Mouse (Mus musculus) intestine, embryonic 14.5 days (tissue): ENCODE measurements around the gene Esyt1. TPM values are rescaled to one million over a fixed set of nuclear protein-coding genes. Genes with fewer than 3 reads are reported as not detected.

Experiments
- ATAC-seq: fragments of 200-750 bp; cut with Nextera tagmentation; replicated peaks from 2 replicates; pipeline ENCODE4 v1.8.0; 2017; ENCODE audit warnings: low read depth, moderate number of reproducible peaks, moderate TSS enrichment, moderate library complexity; ENCODE audit not compliant: low FRiP score, low TSS enrichment
- DNase-seq: peaks from one replicate; pipeline ENCODE4 v3.0.0-alpha.2; 2018; ENCODE audit warnings: low spot score
- H3K27ac ChIP-seq: fragments of 300-500 bp; sonication (generic); 2 replicates; pipeline ENCODE4 v1.5.1; 2014; ENCODE audit warnings: low read depth, mild to moderate bottlenecking, control low read depth
- H3K27me3 ChIP-seq: fragments of 300-500 bp; sonication (generic); replicated peaks from 2 replicates; pipeline ENCODE4 v1.6.1; 2014; ENCODE audit warnings: low read length, control low read depth; ENCODE audit not compliant: control insufficient read depth, insufficient read depth
- H3K36me3 ChIP-seq: fragments of 300-500 bp; sonication (generic); 2 replicates; pipeline ENCODE4 v1.6.1; 2014; ENCODE audit warnings: low read length, control low read depth; ENCODE audit not compliant: control insufficient read depth, insufficient read depth
- H3K4me1 ChIP-seq: fragments of 300-500 bp; sonication (generic); replicated peaks from 2 replicates; pipeline ENCODE4 v1.6.1; 2014; ENCODE audit warnings: low read length, control low read depth, mixed read lengths; ENCODE audit not compliant: control insufficient read depth, insufficient read depth
- H3K4me2 ChIP-seq: fragments of 300-500 bp; sonication (generic); 2 replicates; pipeline ENCODE4 v1.6.1; 2014; ENCODE audit warnings: low read length
- H3K4me3 ChIP-seq: fragments of 300-500 bp; sonication (generic); 2 replicates; pipeline ENCODE4 v1.5.1; 2014; ENCODE audit warnings: low read depth, low read length, control low read depth, mixed read lengths
- H3K9ac ChIP-seq: fragments of 300-500 bp; sonication (generic); 2 replicates; pipeline ENCODE4 v1.6.1; 2014; ENCODE audit warnings: mild to moderate bottlenecking, low read length
- H3K9me3 ChIP-seq: fragments of 300-500 bp; sonication (generic); 2 replicates; pipeline ENCODE4 v1.6.1; 2016; ENCODE audit warnings: low read length, control low read depth; ENCODE audit not compliant: control insufficient read depth
- WGBS: fragments of 180-500 bp; shearing (Covaris S2); extraction: QIAGEN DNeasy Blood & Tissue Kit; methylation state at CpG from one replicate; pipeline ENCODE4 v1.1.7; 2014; 5-methylcytosine and 5-hydroxymethylcytosine counted together
- polyA plus RNA-seq: library from polyadenylated mRNA; unstranded; fragments of >200 nt; fragmentation: Nextera tagmentation; extraction: Ambion mirVana; gene quantifications from 2 replicates; pipeline ENCODE4 v1.2.1, GENCODE M21; 2014

Gene Esyt1
- polyA plus RNA-seq, 1 experiment from 2014 or later: 28.0 TPM

DNA sequence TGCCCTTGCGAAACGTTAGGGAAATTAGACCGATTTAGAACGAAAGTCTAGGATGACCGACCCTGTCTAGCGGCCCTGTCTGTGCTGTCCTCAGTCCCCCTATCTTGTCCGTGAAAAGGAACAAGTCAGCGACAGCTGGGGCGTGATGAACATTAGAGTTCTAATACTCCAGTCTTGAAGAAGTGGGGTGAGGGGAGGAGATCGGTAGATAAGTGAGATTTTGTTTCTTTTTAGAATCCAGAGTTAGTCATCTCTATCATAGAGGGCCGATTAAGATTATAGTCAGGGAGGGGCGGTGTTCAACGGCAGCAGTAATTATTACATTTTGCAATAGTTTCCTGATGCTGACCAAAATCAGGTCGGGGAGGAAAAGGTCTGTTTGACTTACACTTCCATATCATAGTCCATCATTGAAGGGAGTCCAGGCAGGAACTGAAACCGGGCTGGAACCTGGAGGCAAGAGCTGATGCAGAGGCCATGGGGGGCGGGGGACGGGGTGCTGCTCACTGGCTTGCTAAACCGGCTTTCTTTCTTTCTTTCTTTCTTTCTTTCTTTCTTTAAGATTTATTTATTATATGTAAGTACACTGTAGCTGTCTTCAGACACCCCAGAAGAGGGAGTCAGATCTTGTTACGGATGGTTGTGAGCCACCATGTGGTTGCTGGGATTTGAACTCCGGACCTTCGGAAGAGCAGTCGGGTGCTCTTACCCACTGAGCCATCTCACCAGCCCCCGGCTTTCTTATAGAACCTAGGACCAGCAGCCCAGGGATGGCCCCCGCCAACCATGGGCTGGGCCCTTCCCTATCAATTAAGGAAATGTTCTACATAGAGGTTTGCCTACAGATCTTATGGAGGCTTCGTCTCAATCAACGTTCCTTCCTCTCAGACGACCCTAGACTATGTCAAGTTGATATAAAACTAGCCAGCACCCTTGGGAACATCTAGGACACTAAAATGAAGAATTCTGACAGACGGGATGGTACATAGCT, 990 bp upstream of the Esyt1 start:
- ATAC-seq (0 out of 2 replicates have a peak, but pooled peaks have one; percentile 21), DNase-seq (peak; percentile 75)
- peak overlapping the region; percentile 71 for H3K27ac ChIP-seq
- H3K4me1 ChIP-seq: peaks cover 9% of the 10 kb centered on the region
- H3K9ac ChIP-seq: peak overlapping the region; percentile 38
- H3K27me3 ChIP-seq: no peaks in the 10 kb centered on the region
- peaks cover 7% of the 10 kb centered on the region for H3K36me3 ChIP-seq
- peak overlapping the region; percentile 82 for H3K4me2 ChIP-seq
- WGBS: 30% methylated on average over 28 of the region's 28 CpGs
- no peaks in the 10 kb centered on the region for H3K9me3 ChIP-seq
- peak overlapping the region; percentile 78 for H3K4me3 ChIP-seq

DNA sequence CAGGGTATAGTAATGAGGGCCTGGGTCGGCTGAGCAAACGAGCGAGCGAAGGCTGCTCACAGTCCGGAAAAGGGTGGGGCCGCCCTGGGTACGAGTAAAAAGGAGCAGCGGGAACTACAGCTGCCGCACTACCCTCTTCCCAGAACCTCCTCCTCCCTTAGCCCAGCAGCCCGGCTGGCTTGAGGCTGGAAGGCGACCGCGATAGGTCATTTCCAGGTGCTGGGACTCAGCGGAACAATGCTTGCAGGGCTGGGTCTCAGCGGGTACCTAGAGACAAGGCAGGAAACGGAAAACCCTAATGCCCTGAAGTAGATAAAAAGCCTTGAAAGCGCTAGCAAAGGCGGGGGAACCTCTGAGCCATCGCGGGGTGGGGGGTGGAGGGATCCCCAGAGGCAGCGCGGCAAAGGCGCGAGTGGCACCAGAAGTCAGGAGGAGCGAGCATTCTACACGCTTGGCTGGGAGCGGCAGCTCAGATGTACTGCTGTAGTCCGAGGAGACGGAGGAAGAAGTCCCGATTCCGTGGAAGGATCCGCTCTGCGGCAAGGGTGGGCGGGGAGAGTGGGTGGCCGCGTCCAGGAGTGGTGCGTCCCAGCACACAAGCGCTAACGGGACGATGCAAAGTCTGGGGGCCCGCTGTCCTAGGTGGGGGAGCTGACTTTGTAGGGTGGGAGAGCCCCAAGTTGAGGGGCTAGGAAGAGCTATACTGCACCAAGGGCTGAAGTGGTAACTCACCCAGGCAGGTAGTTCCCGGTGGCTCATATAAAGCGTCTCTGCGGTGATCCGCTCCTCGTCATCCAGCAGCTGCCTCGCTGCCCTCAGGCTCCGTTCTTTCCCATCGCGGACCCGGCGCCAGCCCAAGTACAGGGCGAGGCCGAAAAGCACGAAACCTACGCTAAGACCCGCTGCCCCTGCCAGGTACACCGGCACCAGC, 674 bp downstream of the Esyt1 start:
- peak; percentile 91 for DNase-seq
- peak overlapping the region; percentile 73; the same call in 1 of the 2 replicates for H3K27ac ChIP-seq
- no peaks in the 10 kb centered on the region for H3K9me3 ChIP-seq
- peak overlapping the region; percentile 82 for H3K4me2 ChIP-seq
- H3K27me3 ChIP-seq: no peaks in the 10 kb centered on the region
- under 1% methylated on average over 58 of the region's 58 CpGs for WGBS
- H3K4me1 ChIP-seq: peaks cover 9% of the 10 kb centered on the region
- peaks cover 21% of the 10 kb centered on the region for H3K36me3 ChIP-seq
- peak; percentile 37 for ATAC-seq
- H3K9ac ChIP-seq: peak overlapping the region; percentile 64
- H3K4me3 ChIP-seq: peak overlapping the region; percentile 78

DNA sequence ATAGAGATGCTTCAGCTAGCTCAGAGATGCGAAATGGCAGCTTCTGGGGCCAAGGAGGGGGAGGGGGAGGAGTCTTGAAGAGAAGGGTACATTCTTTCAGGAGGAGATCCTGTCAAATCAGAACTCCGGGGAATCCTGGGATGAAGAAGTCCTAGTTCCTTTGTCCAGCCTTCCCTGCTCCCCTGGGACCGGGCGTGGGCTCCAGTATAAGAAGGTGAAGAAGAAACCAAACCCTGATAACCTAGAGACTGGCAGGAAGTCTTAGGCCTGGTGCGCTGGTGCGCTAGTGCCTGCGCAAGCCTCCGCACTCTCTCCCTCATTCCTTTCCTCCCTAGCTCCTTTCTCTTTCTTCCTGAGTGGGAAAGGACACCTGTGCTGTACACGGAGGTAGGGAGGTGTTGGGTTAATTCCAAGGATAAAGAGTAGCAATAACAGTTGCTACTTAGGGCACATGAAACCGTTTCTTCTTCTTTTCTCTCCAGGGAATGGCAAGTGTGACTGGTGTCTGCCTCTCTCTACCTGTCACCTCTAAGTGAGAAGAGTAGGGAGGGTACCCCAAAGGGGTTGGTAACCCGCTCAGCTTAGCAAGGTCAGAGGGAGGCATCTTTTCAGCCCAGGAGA, 1.4 kb downstream of the Esyt1 start:
- peak overlapping the region; percentile 64 for H3K9ac ChIP-seq
- peaks cover 22% of the 10 kb centered on the region for H3K36me3 ChIP-seq
- peak overlapping the region; percentile 82 for H3K4me2 ChIP-seq
- DNase-seq: no peak
- H3K27me3 ChIP-seq: no peaks in the 10 kb centered on the region
- H3K4me1 ChIP-seq: peaks cover 9% of the 10 kb centered on the region
- no peak for ATAC-seq
- H3K4me3 ChIP-seq: peak overlapping the region; percentile 78
- H3K9me3 ChIP-seq: no peaks in the 10 kb centered on the region
- peak overlapping the region; percentile 73; the same call in 1 of the 2 replicates for H3K27ac ChIP-seq
- 16% methylated on average over 11 of the region's 11 CpGs for WGBS

DNA sequence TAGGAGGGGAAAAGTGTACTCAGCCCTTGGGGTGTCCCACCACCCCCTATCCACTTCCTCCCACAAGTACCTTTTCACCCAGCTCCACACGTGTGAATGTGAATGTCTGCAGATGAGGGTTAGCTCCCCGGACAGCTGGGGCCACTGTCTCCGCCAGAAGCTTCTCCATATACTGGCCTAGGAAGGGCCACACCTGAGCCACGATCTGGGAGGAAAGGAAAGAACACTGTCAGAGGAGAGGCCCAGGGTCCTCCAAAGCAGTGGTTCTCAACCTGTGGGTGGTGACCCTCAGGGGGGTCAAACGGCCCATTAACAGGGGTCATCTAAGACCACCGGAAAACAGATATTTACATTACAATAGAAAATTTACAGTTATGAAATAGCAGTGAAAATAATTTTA, 3.3 kb downstream of the Esyt1 start:
- Histone ChIP-seq H3K9me3 (no peaks in the 10 kb centered on the region), H3K27me3 (0 out of 2 replicates have a peak, but pooled peaks cover 3% of the 10 kb centered on the region), H3K27ac (no peak overlapping the region), H3K4me2 (no peak overlapping the region), H3K36me3 (peaks cover 28% of the 10 kb centered on the region), H3K4me1 (peaks cover 9% of the 10 kb centered on the region), H3K9ac (no peak overlapping the region), H3K4me3 (no peak overlapping the region)
- ATAC-seq (no peak), DNase-seq (no peak)
- WGBS: 83% methylated on average over 6 of the region's 6 CpGs

DNA sequence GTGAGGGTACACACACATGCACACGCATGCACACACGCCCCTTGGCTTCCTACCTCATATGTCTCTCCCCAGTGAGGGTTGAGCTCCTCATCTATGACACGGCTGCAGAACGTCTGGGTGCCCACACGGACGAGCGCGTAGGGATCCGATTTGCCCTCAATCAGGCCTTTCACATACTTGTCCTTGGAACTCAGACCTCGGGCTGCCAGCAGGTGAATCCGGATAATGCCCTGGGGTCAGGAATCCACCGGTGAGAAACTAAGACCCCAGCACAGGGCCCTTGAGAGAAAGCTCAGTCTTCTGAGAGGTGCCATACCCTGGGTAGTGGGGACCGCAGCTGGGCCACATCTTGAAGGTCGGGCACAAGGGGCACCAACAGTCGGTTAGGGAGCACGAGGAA, 5.1 kb downstream of the Esyt1 start:
- WGBS: 91% methylated on average over 16 of the region's 16 CpGs
- ATAC-seq (no peak), DNase-seq (no peak)
- H3K27me3 ChIP-seq: 0 out of 2 replicates have a peak, but pooled peaks cover 6% of the 10 kb centered on the region
- H3K27ac ChIP-seq: no peak overlapping the region
- H3K4me1 ChIP-seq: peaks cover 5% of the 10 kb centered on the region
- no peak overlapping the region for H3K4me3 ChIP-seq
- H3K9me3 ChIP-seq: no peaks in the 10 kb centered on the region
- H3K36me3 ChIP-seq: peaks cover 37% of the 10 kb centered on the region
- no peak overlapping the region for H3K4me2 ChIP-seq
- H3K9ac ChIP-seq: no peak overlapping the region

DNA sequence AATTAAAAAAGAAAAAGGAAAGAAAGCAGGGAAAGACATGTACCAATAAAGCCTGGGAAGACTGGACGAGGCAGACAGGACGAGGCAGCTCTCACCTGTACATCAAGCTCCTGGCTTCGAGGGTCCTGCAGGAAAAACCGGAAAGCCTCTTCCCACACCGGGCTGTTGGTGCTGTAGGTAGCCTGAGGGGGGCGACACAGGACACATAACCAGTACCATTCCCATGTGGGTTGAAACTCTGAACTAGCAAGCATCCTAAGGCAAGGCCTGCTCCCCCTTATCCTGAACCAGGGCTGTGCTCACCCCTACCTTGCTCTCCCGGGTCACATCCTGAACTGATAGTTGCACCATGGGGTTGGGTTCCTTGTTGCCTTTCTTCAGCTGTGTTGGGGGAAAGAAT, 6.8 kb downstream of the Esyt1 start:
- no peaks in the 10 kb centered on the region for H3K9me3 ChIP-seq
- H3K9ac ChIP-seq: no peak overlapping the region
- 0 out of 2 replicates have a peak, but pooled peaks cover 6% of the 10 kb centered on the region for H3K27me3 ChIP-seq
- H3K27ac ChIP-seq: no peak overlapping the region
- H3K4me1 ChIP-seq: no peaks in the 10 kb centered on the region
- no peak for ATAC-seq
- H3K4me3 ChIP-seq: no peak overlapping the region
- DNase-seq: no peak
- peaks cover 52% of the 10 kb centered on the region for H3K36me3 ChIP-seq
- WGBS: 68% methylated on average over 7 of the region's 7 CpGs
- no peak overlapping the region for H3K4me2 ChIP-seq

DNA sequence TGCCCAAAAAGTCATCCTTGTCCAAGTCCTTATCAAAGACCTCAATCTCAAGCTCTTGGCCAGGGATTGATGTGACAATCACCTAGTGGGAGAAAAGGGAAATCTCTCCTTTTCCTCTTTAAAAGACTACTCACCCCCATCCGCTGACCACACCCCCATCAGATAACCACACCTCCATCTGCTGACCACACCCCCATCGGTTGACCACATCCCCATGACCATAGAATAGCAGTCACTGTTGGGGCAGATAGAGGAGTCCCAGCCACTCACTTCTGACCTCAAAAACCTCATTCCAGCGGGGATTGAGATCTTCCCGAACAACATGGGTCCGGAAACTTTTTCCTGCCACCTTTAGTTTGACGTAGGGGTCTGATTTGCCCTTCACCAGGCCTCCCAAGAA, 9.0 kb downstream of the Esyt1 start:
- no peak for ATAC-seq
- H3K27ac ChIP-seq: no peak overlapping the region
- no peaks in the 10 kb centered on the region for H3K4me1 ChIP-seq
- H3K36me3 ChIP-seq: peaks cover 58% of the 10 kb centered on the region
- DNase-seq: no peak
- H3K27me3 ChIP-seq: 0 out of 2 replicates have a peak, but pooled peaks cover 6% of the 10 kb centered on the region
- H3K4me2 ChIP-seq: no peak overlapping the region
- no peaks in the 10 kb centered on the region for H3K9me3 ChIP-seq
- 40% methylated on average over 6 of the region's 6 CpGs for WGBS
- H3K4me3 ChIP-seq: no peak overlapping the region
- no peak overlapping the region for H3K9ac ChIP-seq

DNA sequence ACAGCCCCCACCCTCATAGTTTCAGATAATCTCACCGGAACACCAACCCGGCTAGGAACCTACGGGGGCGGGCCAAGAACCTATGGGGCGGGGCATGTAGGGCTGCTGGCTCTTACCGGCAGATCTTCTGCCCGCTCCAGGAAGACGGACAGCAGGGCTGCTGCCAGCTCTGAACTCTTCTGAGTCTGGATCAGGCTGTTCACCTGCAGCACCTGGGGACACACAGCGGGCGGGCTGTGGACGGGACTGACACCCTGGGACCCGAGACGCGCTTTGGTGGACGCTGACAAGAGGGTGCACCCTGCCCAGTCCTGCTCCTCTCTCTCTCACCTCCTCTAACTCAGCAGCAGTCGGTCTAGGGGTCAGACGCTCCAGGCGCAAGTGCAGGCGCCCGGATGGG, 9.6 kb downstream of the Esyt1 start:
- no peak for DNase-seq
- Histone ChIP-seq H3K36me3 (peaks cover 59% of the 10 kb centered on the region), H3K4me2 (peak overlapping the region; percentile 28; the same call in 1 of the 2 replicates), H3K9me3 (no peaks in the 10 kb centered on the region), H3K27ac (no peak overlapping the region), H3K27me3 (0 out of 2 replicates have a peak, but pooled peaks cover 6% of the 10 kb centered on the region), H3K9ac (no peak overlapping the region), H3K4me1 (no peaks in the 10 kb centered on the region), H3K4me3 (no peak overlapping the region)
- ATAC-seq: peak; percentile 52; the same call in 1 of the 2 replicates
- 32% methylated on average over 20 of the region's 20 CpGs for WGBS
